Mouse (Mus musculus): ENCODE data around the gene Cfdp1. TPM values are rescaled to one million over a fixed set of nuclear protein-coding genes. Genes with fewer than 3 reads are reported as not detected.

The Cfdp1 gene
- total RNA-seq, 1 experiment = 190 TPM

- in situ Hi-C loops (cut with MboI; ENCODE audit: low sequenced_read_pairs in 2 of 2, unreplicated experiment in 2 of 2) = no loop called here
- H3K9me3 ChIP-seq (ENCODE audit: control insufficient read depth, insufficient read depth, low read depth, low read length) = no peaks in the 10 kb centered on the region
- H3K27ac ChIP-seq (ENCODE audit: insufficient read depth, low read depth, low read length, poor library complexity, severe bottlenecking) = no peak overlapping the region
- TF ChIP-seq HCFC1 (IDR thresholded peaks at IDR 0.05; ENCODE audit: borderline replicate concordance, insufficient read depth, low read length) (no peak), ZNF384 (IDR thresholded peaks at IDR 0.05; ENCODE audit: low read depth, low read length) (no peak), MAFK (IDR thresholded peaks at IDR 0.05; ENCODE audit: insufficient read depth, low read depth, low read length) (no peak), CHD2 (IDR thresholded peaks at IDR 0.05; ENCODE audit: low read depth, low read length) (no peak), ZC3H11A (IDR thresholded peaks at IDR 0.05; ENCODE audit: borderline replicate concordance, low read depth, low read length) (no peak)
- H3K36me3 ChIP-seq (ENCODE audit: control insufficient read depth, insufficient read depth, low read length, poor library complexity, severe bottlenecking) = peaks cover 4% of the 10 kb centered on the region; the same call in 1 of the 2 replicates
- peaks cover 10 to 34% of the 10 kb centered on the region in 2 experiments; a peak in 3 of 4 replicates for H3K4me1 ChIP-seq (ENCODE audit: control insufficient read depth in 2 of 2, insufficient read depth in 2 of 2, low read length in 2 of 2, poor library complexity in 1 of 2)
- H3K4me3 ChIP-seq (ENCODE audit: insufficient read depth in 1 of 2, low read depth in 1 of 2, low read length in 2 of 2, poor library complexity in 1 of 2, severe bottlenecking in 1 of 2) = no peak overlapping the region
- DNase-seq (ENCODE audit: low read depth, low spot score) = no peak
- H3K9ac ChIP-seq (ENCODE audit: insufficient read depth, low read depth, low read length, poor library complexity, severe bottlenecking) = no peak overlapping the region
These were observed 117.8 kb downstream of the Cfdp1 start for GRCm38 (mm10) chr8:111736321-111736720.

- DNase-seq (ENCODE audit: low read depth, low spot score) = no peak
- no peak overlapping the region for H3K4me3 ChIP-seq (ENCODE audit: insufficient read depth in 1 of 2, low read depth in 1 of 2, low read length in 2 of 2, poor library complexity in 1 of 2, severe bottlenecking in 1 of 2)
- no peak overlapping the region for H3K27ac ChIP-seq (ENCODE audit: insufficient read depth, low read depth, low read length, poor library complexity, severe bottlenecking)
- H3K9ac ChIP-seq (ENCODE audit: insufficient read depth, low read depth, low read length, poor library complexity, severe bottlenecking) = no peak overlapping the region
- in situ Hi-C loops (cut with MboI; ENCODE audit: low sequenced_read_pairs in 2 of 2, unreplicated experiment in 2 of 2) = no loop called here
- H3K4me1 ChIP-seq (ENCODE audit: control insufficient read depth in 2 of 2, insufficient read depth in 2 of 2, low read length in 2 of 2, poor library complexity in 1 of 2) = peaks cover 13 to 35% of the 10 kb centered on the region in 2 experiments
- TF ChIP-seq HCFC1 (IDR thresholded peaks at IDR 0.05; ENCODE audit: borderline replicate concordance, insufficient read depth, low read length) (no peak), ZNF384 (IDR thresholded peaks at IDR 0.05; ENCODE audit: low read depth, low read length) (no peak), ZC3H11A (IDR thresholded peaks at IDR 0.05; ENCODE audit: borderline replicate concordance, low read depth, low read length) (no peak), CHD2 (IDR thresholded peaks at IDR 0.05; ENCODE audit: low read depth, low read length) (no peak), MAFK (IDR thresholded peaks at IDR 0.05; ENCODE audit: insufficient read depth, low read depth, low read length) (no peak)
- no peaks in the 10 kb centered on the region for H3K9me3 ChIP-seq (ENCODE audit: control insufficient read depth, insufficient read depth, low read depth, low read length)
- peaks cover 4% of the 10 kb centered on the region; the same call in 1 of the 2 replicates for H3K36me3 ChIP-seq (ENCODE audit: control insufficient read depth, insufficient read depth, low read length, poor library complexity, severe bottlenecking)
These were observed 118.3 kb downstream of the Cfdp1 start for GRCm38 (mm10) chr8:111735791-111736190.

GRCm38 (mm10) chr8:111735335-111735761 lies 118.7 kb downstream of the Cfdp1 start:
- Histone ChIP-seq H3K36me3 (ENCODE audit: control insufficient read depth, insufficient read depth, low read length, poor library complexity, severe bottlenecking) (peaks cover 4% of the 10 kb centered on the region; the same call in 1 of the 2 replicates), H3K4me1 (ENCODE audit: control insufficient read depth in 2 of 2, insufficient read depth in 2 of 2, low read length in 2 of 2, poor library complexity in 1 of 2) (peaks cover 13 to 35% of the 10 kb centered on the region in 2 experiments), H3K9me3 (ENCODE audit: control insufficient read depth, insufficient read depth, low read depth, low read length) (no peaks in the 10 kb centered on the region), H3K4me3 (ENCODE audit: insufficient read depth in 1 of 2, low read depth in 1 of 2, low read length in 2 of 2, poor library complexity in 1 of 2, severe bottlenecking in 1 of 2) (no peak overlapping the region), H3K9ac (ENCODE audit: insufficient read depth, low read depth, low read length, poor library complexity, severe bottlenecking) (no peak overlapping the region), H3K27ac (ENCODE audit: insufficient read depth, low read depth, low read length, poor library complexity, severe bottlenecking) (no peak overlapping the region; the same call in 1 of the 2 replicates)
- in situ Hi-C loops (cut with MboI; ENCODE audit: low sequenced_read_pairs in 2 of 2, unreplicated experiment in 2 of 2) = no loop called here
- no peak for TF ChIP-seq ZNF384 (IDR thresholded peaks at IDR 0.05; ENCODE audit: low read depth, low read length)
- no peak for TF ChIP-seq HCFC1 (IDR thresholded peaks at IDR 0.05; ENCODE audit: borderline replicate concordance, insufficient read depth, low read length)
- TF ChIP-seq MAFK (IDR thresholded peaks at IDR 0.05; ENCODE audit: insufficient read depth, low read depth, low read length) = no peak
- TF ChIP-seq CHD2 (IDR thresholded peaks at IDR 0.05; ENCODE audit: low read depth, low read length) = no peak
- TF ChIP-seq ZC3H11A (IDR thresholded peaks at IDR 0.05; ENCODE audit: borderline replicate concordance, low read depth, low read length) = no peak
- DNase-seq (ENCODE audit: low read depth, low spot score) = no peak

- Histone ChIP-seq H3K4me3 (ENCODE audit: insufficient read depth in 1 of 2, low read depth in 1 of 2, low read length in 2 of 2, poor library complexity in 1 of 2, severe bottlenecking in 1 of 2) (no peak overlapping the region), H3K9me3 (ENCODE audit: control insufficient read depth, insufficient read depth, low read depth, low read length) (no peaks in the 10 kb centered on the region), H3K36me3 (ENCODE audit: control insufficient read depth, insufficient read depth, low read length, poor library complexity, severe bottlenecking) (peaks cover 4% of the 10 kb centered on the region; the same call in 1 of the 2 replicates), H3K4me1 (ENCODE audit: control insufficient read depth in 2 of 2, insufficient read depth in 2 of 2, low read length in 2 of 2, poor library complexity in 1 of 2) (peaks cover 10 to 37% of the 10 kb centered on the region in 2 experiments), H3K27ac (ENCODE audit: insufficient read depth, low read depth, low read length, poor library complexity, severe bottlenecking) (0 out of 2 replicates have a peak overlapping the region, but pooled peaks have one; percentile 1), H3K9ac (ENCODE audit: insufficient read depth, low read depth, low read length, poor library complexity, severe bottlenecking) (no peak overlapping the region)
- TF ChIP-seq HCFC1 (IDR thresholded peaks at IDR 0.05; ENCODE audit: borderline replicate concordance, insufficient read depth, low read length) (no peak), ZC3H11A (IDR thresholded peaks at IDR 0.05; ENCODE audit: borderline replicate concordance, low read depth, low read length) (no peak), ZNF384 (IDR thresholded peaks at IDR 0.05; ENCODE audit: low read depth, low read length) (no peak), CHD2 (IDR thresholded peaks at IDR 0.05; ENCODE audit: low read depth, low read length) (no peak), MAFK (IDR thresholded peaks at IDR 0.05; ENCODE audit: insufficient read depth, low read depth, low read length) (no peak)
- DNase-seq (ENCODE audit: low read depth, low spot score) = no peak
- in situ Hi-C loops (cut with MboI; ENCODE audit: low sequenced_read_pairs in 2 of 2, unreplicated experiment in 2 of 2) = no loop called here
These were observed 119.7 kb downstream of the Cfdp1 start for GRCm38 (mm10) chr8:111734244-111734960.
